Mouse (Mus musculus) forebrain, embryonic 16.5 days (tissue): ENCODE data around the gene Slc46a3. TPM values are rescaled to one million over a fixed set of nuclear protein-coding genes. Genes with fewer than 3 reads are reported as not detected.

Experiments used
- ATAC-seq: fragments of 200-750 bp; cut with Nextera tagmentation; 2 replicates; pipeline ENCODE4 v1.8.0; 2017; ENCODE audit warnings: mild to moderate bottlenecking, moderate library complexity
- H3K27ac ChIP-seq: fragments of 300-500 bp; sonication (generic); 2 replicates; pipeline ENCODE4 v1.5.1; 2014; ENCODE audit warnings: low read length, control low read depth
- H3K27me3 ChIP-seq: fragments of 300-500 bp; sonication (generic); replicated peaks from 2 replicates; pipeline ENCODE4 v1.6.1; 2014; ENCODE audit warnings: low read length; ENCODE audit not compliant: control insufficient read depth, insufficient read depth
- H3K36me3 ChIP-seq: fragments of 300-500 bp; sonication (generic); 2 replicates; pipeline ENCODE4 v1.6.1; 2014; ENCODE audit not compliant: control insufficient read depth, insufficient read depth
- H3K4me1 ChIP-seq: fragments of 300-500 bp; sonication (generic); replicated peaks from 2 replicates; pipeline ENCODE4 v1.6.1; 2014; ENCODE audit warnings: low read length; ENCODE audit not compliant: control insufficient read depth, insufficient read depth
- H3K4me2 ChIP-seq: fragments of 300-500 bp; sonication (generic); 2 replicates; pipeline ENCODE4 v1.6.1; 2014; ENCODE audit warnings: mild to moderate bottlenecking, low read length, control low read depth
- H3K4me3 ChIP-seq: fragments of 300-500 bp; sonication (generic); replicated peaks from 2 replicates; pipeline ENCODE4 v1.5.1; 2014; ENCODE audit warnings: mild to moderate bottlenecking, low read length, control low read depth
- H3K9ac ChIP-seq: fragments of 300-500 bp; sonication (generic); replicated peaks from 2 replicates; pipeline ENCODE4 v1.6.1; 2014; ENCODE audit warnings: low read depth, low read length, control low read depth
- H3K9me3 ChIP-seq: fragments of 300-500 bp; sonication (generic); 2 replicates; pipeline ENCODE4 v1.6.1; 2016; ENCODE audit warnings: low read length; ENCODE audit not compliant: control insufficient read depth
- WGBS: fragments of 180-500 bp; shearing (Covaris S2); extraction: QIAGEN DNeasy Blood & Tissue Kit; methylation state at CpG from one replicate; pipeline ENCODE4 v1.1.7; 2014; 5-methylcytosine and 5-hydroxymethylcytosine counted together
- polyA plus RNA-seq: library from polyadenylated mRNA; unstranded; fragments of >200 nt; fragmentation: Nextera tagmentation; extraction: Ambion mirVana; gene quantifications from 2 replicates; pipeline ENCODE4 v1.2.1, GENCODE M21; 2015

The Slc46a3 gene
- 4.7 and 5.9 TPM in 2 replicates for polyA plus RNA-seq

DNA sequence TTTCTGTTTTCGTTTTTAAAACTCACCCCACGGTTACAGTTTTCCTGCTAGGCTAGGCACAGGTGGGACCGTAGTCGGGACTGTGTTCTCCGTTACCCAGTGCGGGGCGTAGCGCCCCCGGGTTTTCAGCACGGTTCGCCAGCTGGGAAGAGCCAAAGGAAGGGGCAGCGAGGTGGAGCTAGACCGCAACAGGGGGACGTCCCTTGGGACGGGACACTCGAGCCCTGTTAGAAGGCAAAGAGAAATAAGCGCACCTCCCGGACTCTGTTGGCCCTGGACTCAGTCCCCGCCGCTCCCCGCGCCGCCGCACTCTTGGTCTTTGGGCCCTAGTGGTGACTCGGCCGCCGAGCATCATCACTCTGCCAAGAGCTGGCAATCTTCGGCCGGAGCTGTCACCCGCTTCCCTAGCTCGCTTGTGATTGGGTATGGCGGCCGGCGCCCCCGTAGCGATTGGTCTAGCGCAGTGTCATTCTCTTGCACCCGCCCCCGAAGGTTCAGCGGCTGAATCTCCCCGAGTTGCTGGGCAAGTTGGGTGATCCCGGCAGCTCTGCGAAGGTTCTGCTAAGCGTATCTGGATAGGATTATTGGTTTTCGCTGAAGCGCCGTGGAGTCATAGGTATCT is at the start of gene Slc46a3:
Gene Slc46a3 (minus strand): TSS at position 361 of the 622 bp plus-strand sequence.
- ATAC-seq, result peak; percentile 99
- peaks cover 6% of the 10 kb centered on the region; the same call in 1 of the 2 replicates for H3K4me1 ChIP-seq
- H3K9me3 ChIP-seq, result no peaks in the 10 kb centered on the region
- H3K4me3 ChIP-seq, result peak within 1 kb of the TSS; percentile 48
- H3K9ac ChIP-seq, result peak within 1 kb of the TSS; percentile 39
- H3K4me2 ChIP-seq, result peak within 1 kb of the TSS; percentile 80
- H3K36me3 ChIP-seq, result no peaks in the 10 kb centered on the region
- WGBS, result under 1% methylated on average over 47 of the region's 47 CpGs
- peaks cover 3% of the 10 kb centered on the region; the same call in 1 of the 2 replicates for H3K27me3 ChIP-seq
- H3K27ac ChIP-seq, result no peak within 1 kb of the TSS

DNA sequence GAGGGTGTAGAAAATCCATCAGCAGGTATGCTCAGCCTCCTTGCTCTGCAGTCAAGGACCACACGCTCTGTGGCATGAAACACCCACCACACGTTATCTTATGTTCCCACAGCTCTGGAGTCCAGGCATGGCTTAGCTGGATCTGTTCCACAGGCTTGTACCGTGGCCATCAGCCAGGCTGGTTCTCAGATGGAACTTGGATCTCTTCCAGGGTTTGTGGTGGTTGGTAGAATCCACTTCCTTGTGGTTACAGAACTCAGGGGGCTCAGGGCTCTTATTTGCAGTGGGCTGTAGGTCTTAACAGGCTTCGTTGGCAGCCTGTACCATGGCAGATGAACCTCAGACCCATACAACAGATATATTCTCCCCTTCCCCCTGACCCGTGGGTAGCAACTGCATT is 44.6 kb upstream of the Slc46a3 start:
- H3K4me1 ChIP-seq, result no peaks in the 10 kb centered on the region
- no peak overlapping the region for H3K9ac ChIP-seq
- no peak overlapping the region for H3K4me2 ChIP-seq
- H3K27ac ChIP-seq, result no peak overlapping the region
- H3K9me3 ChIP-seq, result no peaks in the 10 kb centered on the region
- H3K36me3 ChIP-seq, result no peaks in the 10 kb centered on the region
- no peaks in the 10 kb centered on the region for H3K27me3 ChIP-seq
- ATAC-seq, result no peak
- 66% methylated on average over 5 of the region's 5 CpGs for WGBS
- H3K4me3 ChIP-seq, result no peak overlapping the region

DNA sequence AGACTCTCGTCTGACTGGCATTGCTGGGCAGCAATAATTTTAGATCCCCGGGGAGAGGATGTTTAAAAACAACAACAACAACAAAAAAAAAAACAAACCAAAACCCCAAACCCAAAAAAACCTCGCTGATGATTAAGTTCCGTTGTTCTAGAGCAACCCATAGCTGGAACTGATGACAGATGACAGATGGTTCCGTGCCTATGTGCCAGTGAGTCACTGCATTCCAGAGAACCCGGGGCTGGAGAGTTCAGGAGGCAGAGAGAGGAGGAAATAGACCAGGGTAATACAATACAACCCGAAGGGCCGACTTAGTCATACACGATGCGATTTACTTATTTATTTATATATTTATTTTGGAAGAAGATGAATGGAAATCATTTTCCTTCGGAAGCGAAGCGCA is 40.5 kb upstream of the Slc46a3 start:
- Histone ChIP-seq H3K4me1 (no peaks in the 10 kb centered on the region), H3K9me3 (no peaks in the 10 kb centered on the region), H3K27me3 (no peaks in the 10 kb centered on the region), H3K4me3 (no peak overlapping the region), H3K36me3 (no peaks in the 10 kb centered on the region), H3K27ac (no peak overlapping the region), H3K4me2 (no peak overlapping the region), H3K9ac (no peak overlapping the region)
- no peak for ATAC-seq
- 90% methylated on average over 13 of the region's 13 CpGs for WGBS

GRCm38 (mm10) chr5:147928668-147929497 is 34.3 kb upstream of the Slc46a3 start:
- H3K36me3 ChIP-seq, result no peaks in the 10 kb centered on the region
- 81% methylated on average over 7 of the region's 7 CpGs for WGBS
- no peak overlapping the region for H3K9ac ChIP-seq
- ATAC-seq, result no peak
- no peaks in the 10 kb centered on the region for H3K4me1 ChIP-seq
- H3K4me3 ChIP-seq, result no peak overlapping the region
- H3K9me3 ChIP-seq, result 0 out of 2 replicates have a peak, but pooled peaks cover 2% of the 10 kb centered on the region
- no peak overlapping the region for H3K4me2 ChIP-seq
- no peak overlapping the region for H3K27ac ChIP-seq
- no peaks in the 10 kb centered on the region for H3K27me3 ChIP-seq

GRCm38 (mm10) chr5:147925935-147926604 is 31.5 kb upstream of the Slc46a3 start:
- Histone ChIP-seq H3K27ac (no peak overlapping the region), H3K9ac (no peak overlapping the region)

GRCm38 (mm10) chr5:147924621-147925020 is 30.0 kb upstream of the Slc46a3 start:
- Histone ChIP-seq H3K4me1 (no peaks in the 10 kb centered on the region), H3K4me3 (no peak overlapping the region), H3K27ac (no peak overlapping the region), H3K9me3 (0 out of 2 replicates have a peak, but pooled peaks cover 2% of the 10 kb centered on the region), H3K9ac (no peak overlapping the region), H3K4me2 (no peak overlapping the region), H3K36me3 (no peaks in the 10 kb centered on the region), H3K27me3 (no peaks in the 10 kb centered on the region)
- WGBS, result 82% methylated on average over 5 of the region's 5 CpGs
- ATAC-seq, result no peak

More at GRCm38 (mm10) chr5:147925935-147926604, 31.5 kb upstream of the Slc46a3 start:
- no peaks in the 10 kb centered on the region for H3K36me3 ChIP-seq
- H3K4me2 ChIP-seq, result no peak overlapping the region
- ATAC-seq, result no peak
- H3K4me3 ChIP-seq, result no peak overlapping the region
- H3K27me3 ChIP-seq, result no peaks in the 10 kb centered on the region
- 76% methylated on average over 15 of the region's 15 CpGs for WGBS
- 0 out of 2 replicates have a peak, but pooled peaks cover 2% of the 10 kb centered on the region for H3K9me3 ChIP-seq
- H3K4me1 ChIP-seq, result no peaks in the 10 kb centered on the region

DNA sequence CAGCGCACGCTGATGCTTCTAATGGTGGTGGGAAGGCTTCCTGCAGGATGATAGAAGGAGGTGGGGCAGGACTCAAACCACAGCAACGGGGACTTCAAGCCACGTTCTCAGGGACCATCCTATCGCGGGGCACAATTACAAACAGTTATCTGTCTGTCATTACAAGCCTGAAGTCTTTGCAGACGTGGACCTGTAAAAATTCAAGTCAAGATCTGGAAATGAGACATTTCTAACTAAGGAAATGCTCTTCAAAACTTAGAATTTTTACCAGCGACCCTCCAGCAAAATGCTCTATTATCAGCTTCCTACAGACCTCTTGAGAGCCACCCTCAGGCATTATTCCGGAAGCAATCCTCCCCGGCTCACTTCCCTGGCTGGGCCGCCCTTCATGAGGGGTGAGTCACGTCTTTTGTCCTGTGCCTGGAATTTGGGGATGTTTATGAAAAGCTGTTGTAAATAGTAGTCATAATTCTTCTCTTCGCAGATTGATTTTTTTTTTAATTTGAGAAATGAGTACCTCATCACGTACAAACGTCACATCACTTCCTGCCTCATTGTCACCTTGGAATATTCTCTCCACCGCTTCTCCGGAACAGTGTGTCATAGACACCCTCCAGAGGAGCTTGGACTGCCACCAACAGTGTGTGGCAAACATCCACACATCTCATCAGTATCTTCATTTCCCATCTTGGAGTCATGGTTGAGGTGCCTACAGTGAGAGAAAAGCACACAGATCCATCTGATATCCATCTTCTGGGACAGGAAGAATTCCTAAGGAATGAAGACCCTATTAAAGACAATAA is 23.6 kb upstream of the Slc46a3 start:
- Histone ChIP-seq H3K27ac (no peak overlapping the region), H3K27me3 (no peaks in the 10 kb centered on the region), H3K36me3 (no peaks in the 10 kb centered on the region), H3K9ac (no peak overlapping the region), H3K4me2 (no peak overlapping the region), H3K4me3 (no peak overlapping the region), H3K4me1 (no peaks in the 10 kb centered on the region), H3K9me3 (no peaks in the 10 kb centered on the region)
- ATAC-seq, result no peak
- 82% methylated on average over 17 of the region's 17 CpGs for WGBS

DNA sequence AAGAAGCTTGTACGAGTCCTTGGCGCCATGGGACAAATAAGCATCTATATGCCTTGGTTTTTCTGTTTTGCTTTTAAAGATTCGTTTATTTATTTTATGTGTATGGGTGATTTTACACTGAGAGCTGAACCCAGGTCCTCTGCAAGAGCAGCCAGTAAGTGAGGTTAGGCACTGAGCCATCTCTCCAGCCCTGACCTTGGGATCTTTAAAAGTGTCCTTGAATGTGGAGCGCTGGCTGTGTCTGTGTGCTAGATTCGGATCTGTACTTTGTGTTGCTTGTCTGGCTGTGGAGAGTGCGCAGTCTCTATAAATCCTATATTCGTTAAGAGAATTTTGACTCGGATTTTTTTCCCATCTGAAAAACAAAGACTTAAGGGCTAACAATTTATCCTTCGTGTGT is 21.6 kb upstream of the Slc46a3 start:
- Histone ChIP-seq H3K9ac (no peak overlapping the region), H3K4me1 (no peaks in the 10 kb centered on the region), H3K9me3 (no peaks in the 10 kb centered on the region), H3K4me2 (no peak overlapping the region), H3K27me3 (no peaks in the 10 kb centered on the region), H3K27ac (no peak overlapping the region), H3K36me3 (no peaks in the 10 kb centered on the region), H3K4me3 (no peak overlapping the region)
- no peak for ATAC-seq
- WGBS, result 88% methylated on average over 9 of the region's 9 CpGs
